Mouse (Mus musculus) midbrain, embryonic 13.5 days (tissue): Measurements from ENCODE around the gene Galnt13. TPM values are rescaled to one million over a fixed set of nuclear protein-coding genes. Genes with fewer than 3 reads are reported as not detected.
"Not testable (repeated sequence)": the region's sequence is repeated elsewhere in the genome, so short reads cannot be mapped to it uniquely, and the experiment has no call there.

Experiments
- ATAC-seq: fragments of 200-750 bp; cut with Nextera tagmentation; 2 replicates; pipeline ENCODE4 v1.8.0; 2017; ENCODE audit warnings: mild to moderate bottlenecking, moderate TSS enrichment, moderate library complexity
- H3K27ac ChIP-seq: fragments of 300-500 bp; sonication (generic); 2 replicates; pipeline ENCODE4 v1.5.1; 2015; ENCODE audit warnings: inconsistent platforms, mild to moderate bottlenecking, moderate library complexity
- H3K27me3 ChIP-seq: fragments of 300-500 bp; sonication (generic); 2 replicates; pipeline ENCODE4 v1.6.1; 2015; ENCODE audit warnings: mild to moderate bottlenecking, inconsistent platforms
- H3K36me3 ChIP-seq: fragments of 300-500 bp; sonication (generic); 2 replicates; pipeline ENCODE4 v1.6.1; 2015; ENCODE audit warnings: mild to moderate bottlenecking, inconsistent platforms
- H3K4me1 ChIP-seq: fragments of 300-500 bp; sonication (generic); replicated peaks from 2 replicates; pipeline ENCODE4 v1.6.1; 2015; ENCODE audit warnings: inconsistent platforms
- H3K4me2 ChIP-seq: fragments of 300-500 bp; sonication (generic); replicated peaks from 2 replicates; pipeline ENCODE4 v1.6.1; 2015; ENCODE audit warnings: moderate library complexity, mild to moderate bottlenecking, inconsistent platforms
- H3K4me3 ChIP-seq: fragments of 300-500 bp; sonication (generic); replicated peaks from 2 replicates; pipeline ENCODE4 v1.5.1; 2015; ENCODE audit warnings: mild to moderate bottlenecking, inconsistent platforms
- H3K9ac ChIP-seq: fragments of 300-500 bp; sonication (generic); replicated peaks from 2 replicates; pipeline ENCODE4 v1.6.1; 2015; ENCODE audit warnings: mild to moderate bottlenecking, inconsistent platforms
- H3K9me3 ChIP-seq: fragments of 300-500 bp; sonication (generic); 2 replicates; pipeline ENCODE4 v1.6.1; 2016; ENCODE audit warnings: mild to moderate bottlenecking, inconsistent platforms
- WGBS: fragments of 180-500 bp; shearing (Covaris S2); methylation state at CpG from one replicate; pipeline ENCODE4 v1.1.7; 2015; 5-methylcytosine and 5-hydroxymethylcytosine counted together
- polyA plus RNA-seq: library from polyadenylated mRNA; unstranded; fragments of >200 nt; fragmentation: Nextera tagmentation; extraction: Ambion mirVana; gene quantifications from 2 replicates; pipeline ENCODE4 v1.2.1, GENCODE M21; 2015

The Galnt13 gene
- polyA plus RNA-seq, 1 experiment from 2014 or later = 6.1 TPM

DNA sequence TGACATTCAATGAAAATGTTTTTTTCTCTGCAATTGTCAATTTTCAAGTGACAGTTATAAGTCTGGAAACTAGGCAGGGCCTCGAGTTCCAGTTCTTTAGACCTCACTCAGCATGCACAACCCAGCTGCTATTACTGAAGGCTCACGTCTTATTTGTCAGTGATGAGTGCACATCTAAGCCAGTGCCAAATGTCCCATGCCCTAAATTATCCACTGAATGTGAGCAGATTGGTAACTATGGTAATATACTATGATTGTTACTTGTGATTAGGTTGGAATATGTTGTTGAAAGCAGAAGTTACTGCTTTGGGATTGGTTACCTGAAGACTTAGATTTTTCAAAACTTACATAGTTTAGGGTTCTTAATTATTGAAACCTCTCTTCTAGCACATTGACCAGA lies 131.1 kb downstream of the Galnt13 start:
- WGBS = 71% methylated on average over 2 of the region's 2 CpGs
- Histone ChIP-seq H3K9ac (no peak overlapping the region), H3K4me2 (no peak overlapping the region)

DNA sequence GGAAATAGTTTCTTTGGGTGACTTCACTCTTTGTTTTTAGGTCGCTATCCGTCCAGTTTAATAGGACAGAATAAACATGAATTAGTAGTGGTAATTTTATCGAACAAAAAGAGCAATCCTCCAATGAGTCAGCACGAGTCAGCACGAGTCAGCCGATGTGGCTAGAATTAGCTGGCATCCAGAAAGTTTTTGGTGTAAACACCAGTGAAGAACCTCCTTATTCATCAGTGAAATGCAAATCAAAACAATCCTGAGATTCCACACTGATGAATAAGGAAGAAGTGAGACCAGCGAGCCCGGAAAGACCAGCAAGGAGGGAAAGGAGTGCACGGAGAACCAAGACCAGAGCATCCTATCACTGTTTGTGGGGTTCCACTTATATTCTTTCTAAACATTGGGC lies 131.5 kb downstream of the Galnt13 start:
- Histone ChIP-seq H3K9ac (no peak overlapping the region), H3K27me3 (no peaks in the 10 kb centered on the region), H3K4me1 (no peaks in the 10 kb centered on the region), H3K27ac (no peak overlapping the region), H3K4me2 (no peak overlapping the region), H3K4me3 (no peak overlapping the region), H3K9me3 (no peaks in the 10 kb centered on the region), H3K36me3 (no peaks in the 10 kb centered on the region)
- 89% methylated on average over 9 of the region's 9 CpGs for whole genome bisulfite sequencing
- ATAC-seq = no peak

More for the DNA sequence above, 131.1 kb downstream of the Galnt13 start:
- no peak overlapping the region for H3K4me3 ChIP-seq
- no peak overlapping the region for H3K27ac ChIP-seq
- H3K4me1 ChIP-seq = no peaks in the 10 kb centered on the region
- ATAC-seq = no peak
- H3K36me3 ChIP-seq = no peaks in the 10 kb centered on the region
- no peaks in the 10 kb centered on the region for H3K9me3 ChIP-seq
- no peaks in the 10 kb centered on the region for H3K27me3 ChIP-seq

DNA sequence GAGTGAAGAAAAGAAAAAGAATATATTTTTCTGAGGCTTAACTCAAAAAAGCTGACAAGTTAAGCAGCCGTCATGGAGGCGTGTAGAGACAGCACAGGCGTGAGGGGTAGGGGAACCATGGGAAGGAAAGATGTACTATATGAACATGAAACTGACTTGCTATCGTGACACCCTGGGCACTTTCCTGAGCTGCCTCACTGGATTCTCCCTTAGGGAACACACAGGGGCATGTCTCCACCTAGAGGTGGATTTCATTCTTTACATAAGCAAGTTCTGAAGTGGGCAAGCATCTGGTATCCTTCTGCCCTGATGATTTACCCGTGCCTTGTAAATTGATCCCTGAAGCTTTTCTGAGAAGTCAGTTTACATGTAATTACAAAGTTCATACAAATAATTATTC lies 277.7 kb downstream of the Galnt13 start:
- not testable (repeated sequence) for H3K27ac ChIP-seq, H3K9ac ChIP-seq, H3K36me3 ChIP-seq, H3K9me3 ChIP-seq, H3K4me2 ChIP-seq, H3K4me3 ChIP-seq, H3K27me3 ChIP-seq, H3K4me1 ChIP-seq
- no CpG with 5 or more reads among the region's 5 CpGs for WGBS
- ATAC-seq = peak; percentile 58; the same call in 1 of the 2 replicates

DNA sequence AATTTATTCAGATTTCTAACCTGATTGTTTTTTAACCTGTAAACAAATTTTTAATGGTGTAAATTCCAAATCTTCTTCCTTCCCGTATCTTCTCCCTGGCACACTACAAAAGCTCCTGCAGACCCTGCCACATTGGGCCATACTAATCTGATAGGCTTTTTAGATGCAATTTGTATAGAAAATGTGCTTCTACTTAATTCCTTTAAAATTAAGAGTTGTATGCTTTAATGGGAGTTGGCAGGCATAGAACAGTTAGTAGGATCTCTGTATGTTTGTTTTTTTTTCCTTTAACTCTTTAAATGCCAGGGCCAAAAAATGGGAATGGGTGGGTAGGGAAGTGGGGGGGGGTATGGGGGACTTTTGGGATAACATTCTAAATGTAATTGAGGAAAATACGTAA lies 315.1 kb downstream of the Galnt13 start:
- Histone ChIP-seq H3K27ac (no peak overlapping the region), H3K36me3 (no peaks in the 10 kb centered on the region), H3K4me2 (no peak overlapping the region), H3K9ac (no peak overlapping the region), H3K4me1 (no peaks in the 10 kb centered on the region), H3K27me3 (no peaks in the 10 kb centered on the region), H3K9me3 (no peaks in the 10 kb centered on the region), H3K4me3 (no peak overlapping the region)
- 76% methylated on average over 2 of the region's 2 CpGs for WGBS
- no peak for ATAC-seq

DNA sequence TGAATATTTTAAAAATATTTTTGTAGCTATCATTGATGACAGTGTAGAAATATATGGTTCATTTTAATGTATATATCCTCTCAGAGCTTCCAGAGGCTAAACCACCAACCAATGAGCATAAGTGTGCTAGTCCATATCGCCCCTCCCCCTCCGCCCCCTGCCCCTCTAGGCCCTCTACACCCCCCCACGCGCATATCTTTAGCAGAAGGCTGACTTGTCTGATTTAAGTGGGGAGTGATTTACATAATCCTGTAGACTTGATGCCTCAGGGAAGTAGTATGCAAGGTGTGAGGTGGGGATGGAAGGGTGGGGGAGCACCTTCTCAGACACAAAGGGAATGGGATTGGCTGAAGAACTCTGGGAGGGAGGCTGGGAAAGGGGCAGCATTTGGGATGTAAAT lies 323.7 kb downstream of the Galnt13 start:
- ATAC-seq = peak; percentile 81
- no peak overlapping the region for H3K9ac ChIP-seq
- H3K4me1 ChIP-seq = no peaks in the 10 kb centered on the region
- WGBS = 31% methylated on average over 4 of the region's 4 CpGs
- H3K4me2 ChIP-seq = no peak overlapping the region
- no peak overlapping the region for H3K27ac ChIP-seq
- no peaks in the 10 kb centered on the region for H3K36me3 ChIP-seq
- no peaks in the 10 kb centered on the region for H3K27me3 ChIP-seq
- H3K9me3 ChIP-seq = no peaks in the 10 kb centered on the region
- no peak overlapping the region for H3K4me3 ChIP-seq

DNA sequence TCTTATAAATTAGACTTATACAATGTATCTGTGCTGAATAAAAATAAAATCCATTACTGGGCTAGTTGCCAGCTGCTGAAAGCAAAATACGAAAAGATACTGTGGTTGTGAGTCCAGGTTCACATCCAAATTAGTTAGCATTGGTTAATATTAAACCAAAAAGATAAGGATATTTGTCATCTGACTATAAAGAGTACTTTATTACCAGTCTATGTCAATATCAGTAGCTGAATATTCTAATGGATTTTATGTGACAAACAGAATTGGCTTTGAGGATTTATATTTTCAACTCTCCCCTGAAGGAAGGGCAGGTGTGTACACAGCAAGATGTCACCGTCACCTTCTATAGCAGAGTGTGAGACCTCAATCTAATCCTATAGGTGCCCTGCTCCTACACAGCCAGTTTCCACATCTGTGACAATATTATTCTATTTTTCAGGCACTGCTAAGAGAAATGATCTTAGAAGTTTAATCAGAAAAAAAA lies 342.7 kb downstream of the Galnt13 start:
- Histone ChIP-seq H3K4me3 (no peak overlapping the region), H3K36me3 (no peaks in the 10 kb centered on the region), H3K9me3 (no peaks in the 10 kb centered on the region), H3K4me2 (no peak overlapping the region), H3K9ac (no peak overlapping the region), H3K4me1 (no peaks in the 10 kb centered on the region), H3K27ac (no peak overlapping the region), H3K27me3 (no peaks in the 10 kb centered on the region)
- 92% methylated on average over 2 of the region's 2 CpGs for WGBS
- ATAC-seq = no peak

DNA sequence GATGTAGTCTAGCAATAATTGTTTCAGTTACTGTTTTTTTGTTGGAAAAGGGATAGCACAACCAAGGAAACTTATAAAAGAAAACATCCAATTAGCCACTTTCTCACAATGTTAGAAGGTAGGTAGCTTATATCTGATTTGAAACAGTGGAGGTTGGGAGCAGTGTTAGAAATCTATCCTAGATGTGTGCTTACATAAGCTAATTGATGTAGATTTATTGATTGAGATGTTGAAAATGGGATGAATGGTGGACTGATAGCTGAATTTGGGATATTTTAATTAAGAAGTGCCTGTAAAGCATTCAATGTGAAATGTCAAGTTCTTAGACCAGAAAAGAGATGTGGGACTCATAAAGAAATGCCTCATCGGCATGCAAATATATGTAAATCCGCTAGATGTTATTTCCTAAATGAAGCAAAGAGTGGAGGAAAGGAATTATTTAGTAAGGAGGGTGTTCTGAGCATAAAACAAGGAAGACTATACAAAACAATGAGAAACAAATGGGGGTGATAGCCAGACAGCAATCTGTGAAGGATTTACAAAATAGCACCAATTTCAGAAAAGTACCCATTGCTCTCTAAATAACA lies 377.6 kb downstream of the Galnt13 start:
- H3K27me3 ChIP-seq = no peaks in the 10 kb centered on the region
- no peaks in the 10 kb centered on the region; the same call in 1 of the 2 replicates for H3K4me1 ChIP-seq
- no peaks in the 10 kb centered on the region for H3K9me3 ChIP-seq
- H3K4me3 ChIP-seq = no peak overlapping the region
- H3K27ac ChIP-seq = no peak overlapping the region
- no peaks in the 10 kb centered on the region for H3K36me3 ChIP-seq
- no peak for ATAC-seq
- H3K9ac ChIP-seq = no peak overlapping the region
- no peak overlapping the region for H3K4me2 ChIP-seq
- WGBS = 66% methylated on average over 2 of the region's 2 CpGs

DNA sequence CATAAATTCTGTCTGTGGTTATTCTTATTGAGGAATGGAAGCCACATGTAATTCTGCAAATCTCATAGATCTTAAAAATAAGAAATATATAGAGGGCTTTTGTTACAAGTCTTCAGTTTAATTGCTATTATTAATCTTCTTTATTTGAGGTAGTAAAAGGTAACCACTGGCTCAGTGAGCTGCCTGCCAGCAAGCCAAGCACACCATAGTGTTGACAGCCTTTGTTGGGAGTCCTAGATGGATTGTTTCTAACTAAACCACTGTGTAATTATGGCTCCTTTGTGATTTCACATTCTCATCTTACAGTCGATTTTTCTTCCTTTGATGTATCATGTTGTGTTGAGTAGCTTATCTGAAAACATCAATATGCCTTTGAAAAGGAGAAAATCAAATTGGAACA lies 405.1 kb downstream of the Galnt13 start:
- 53% methylated on average over 1 of the region's 1 CpGs for WGBS
- H3K9me3 ChIP-seq = no peaks in the 10 kb centered on the region
- no peak overlapping the region for H3K4me3 ChIP-seq
- H3K27me3 ChIP-seq = no peaks in the 10 kb centered on the region
- H3K4me1 ChIP-seq = no peaks in the 10 kb centered on the region
- H3K4me2 ChIP-seq = no peak overlapping the region
- H3K9ac ChIP-seq = no peak overlapping the region
- no peak overlapping the region for H3K27ac ChIP-seq
- no peaks in the 10 kb centered on the region for H3K36me3 ChIP-seq
- no peak for ATAC-seq

DNA sequence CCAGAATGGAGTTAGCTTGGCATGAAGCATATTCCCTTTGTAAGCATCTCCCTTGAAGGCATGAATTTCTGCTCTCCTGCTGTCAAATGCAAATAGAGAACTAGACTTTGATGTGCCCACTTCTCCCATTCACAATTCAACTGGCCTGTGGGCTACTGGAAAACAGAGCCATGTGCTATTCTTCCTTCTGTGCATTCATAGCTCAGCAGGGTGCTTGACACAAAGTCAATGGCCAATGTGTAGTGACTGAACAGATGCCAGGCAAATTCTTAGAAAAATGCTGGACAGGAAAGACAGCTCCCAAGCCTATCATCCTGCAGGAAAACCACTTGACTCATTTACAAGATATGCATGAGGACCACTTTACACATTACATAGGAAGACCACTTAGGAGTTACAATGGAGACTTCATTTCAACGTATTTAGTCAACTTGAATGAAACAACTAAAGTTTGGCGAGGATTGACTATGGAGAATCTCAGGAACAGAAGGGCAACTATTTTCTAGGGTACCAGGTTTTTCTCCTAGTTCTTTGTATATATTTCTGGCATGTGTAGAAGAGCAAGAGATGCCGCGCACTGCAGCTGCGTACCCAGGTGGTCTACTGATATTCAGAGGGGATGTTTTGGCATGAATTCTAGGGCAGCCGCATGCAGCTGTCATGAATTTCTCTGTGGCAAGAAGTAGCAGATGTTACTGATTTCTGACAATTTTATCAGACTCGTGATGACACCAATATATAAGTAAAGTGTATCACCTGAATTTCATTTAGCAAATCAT lies 470.4 kb downstream of the Galnt13 start:
- Histone ChIP-seq H3K27ac (no peak overlapping the region), H3K9ac (no peak overlapping the region), H3K4me1 (no peaks in the 10 kb centered on the region), H3K4me2 (no peak overlapping the region), H3K4me3 (no peak overlapping the region), H3K27me3 (no peaks in the 10 kb centered on the region), H3K36me3 (no peaks in the 10 kb centered on the region), H3K9me3 (no peaks in the 10 kb centered on the region)
- 86% methylated on average over 7 of the region's 7 CpGs for WGBS
- ATAC-seq = no peak

DNA sequence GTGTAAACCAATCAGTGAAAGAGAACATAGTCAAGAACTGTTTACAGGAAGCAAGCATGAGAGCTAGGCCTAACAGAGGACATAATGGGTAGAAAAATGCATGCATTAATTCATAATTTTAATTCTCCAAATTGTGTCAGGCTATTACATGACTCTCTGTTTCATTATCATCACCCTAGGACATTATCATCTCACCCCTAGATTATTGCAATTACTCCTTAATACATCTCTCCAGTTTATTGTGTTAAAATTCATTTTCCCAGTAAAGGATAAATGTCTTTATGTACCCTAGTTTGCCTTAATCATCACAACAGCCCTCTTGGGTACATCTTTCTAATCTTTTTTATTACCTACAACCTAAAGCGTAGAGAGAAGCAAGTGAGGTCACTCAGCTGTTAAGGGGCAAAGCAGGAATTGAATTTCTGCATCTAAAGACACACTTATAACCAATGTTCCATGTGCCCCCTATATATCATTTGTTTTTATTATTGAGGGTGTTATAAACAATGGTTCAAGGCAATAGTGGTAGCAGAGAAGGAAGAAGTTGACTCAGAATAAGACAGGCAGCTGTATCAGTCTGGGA lies 479.1 kb downstream of the Galnt13 start:
- ATAC-seq = no peak

DNA sequence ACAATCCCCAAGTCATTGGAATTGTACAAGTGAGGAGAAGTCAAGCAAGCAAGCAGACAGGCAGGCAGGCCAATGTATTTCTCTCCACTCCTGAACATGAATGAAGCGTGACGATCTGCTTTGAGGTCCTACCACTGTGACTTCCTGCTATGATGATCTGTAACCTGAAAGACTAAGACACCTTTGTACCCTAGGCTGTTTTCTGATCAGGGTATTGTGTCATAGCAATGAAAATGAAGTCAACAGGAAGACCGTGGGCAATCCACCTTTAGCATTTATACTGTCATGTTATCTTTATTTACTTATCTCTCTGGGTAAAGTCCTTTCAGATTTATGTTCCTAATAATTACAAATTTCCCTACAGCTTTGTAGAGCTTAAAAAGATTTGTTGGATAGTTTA lies 500.3 kb downstream of the Galnt13 start:
- no peaks in the 10 kb centered on the region for H3K27me3 ChIP-seq
- no peak overlapping the region for H3K27ac ChIP-seq
- 89% methylated on average over 3 of the region's 3 CpGs for WGBS

More for the DNA sequence above, 479.1 kb downstream of the Galnt13 start:
- Histone ChIP-seq H3K27ac (no peak overlapping the region), H3K4me3 (no peak overlapping the region), H3K9me3 (no peaks in the 10 kb centered on the region), H3K4me2 (no peak overlapping the region), H3K4me1 (no peaks in the 10 kb centered on the region), H3K36me3 (no peaks in the 10 kb centered on the region), H3K9ac (no peak overlapping the region), H3K27me3 (no peaks in the 10 kb centered on the region)
- WGBS = 77% methylated on average over 1 of the region's 1 CpGs

DNA sequence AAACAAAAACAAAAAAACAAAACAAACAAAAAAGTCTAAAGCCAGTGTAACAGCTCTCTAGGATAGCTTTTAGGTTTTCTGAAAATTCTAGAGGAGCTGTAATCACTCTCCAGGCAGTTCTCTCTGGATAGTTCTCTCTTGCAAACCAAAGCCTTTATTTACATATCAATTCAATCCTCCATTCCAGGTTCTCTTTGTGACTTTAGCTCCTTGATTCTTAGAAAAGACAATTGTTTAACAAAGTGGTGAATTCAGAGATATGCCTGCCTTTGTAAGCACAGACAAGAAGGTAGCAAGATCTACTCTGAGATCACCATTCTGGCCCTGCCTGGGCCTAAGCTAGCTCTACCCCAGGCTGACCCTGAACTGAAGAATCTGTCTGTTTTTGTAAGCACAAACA lies 501.2 kb downstream of the Galnt13 start:
- ATAC-seq = no peak
- Histone ChIP-seq H3K36me3 (no peaks in the 10 kb centered on the region), H3K27me3 (no peaks in the 10 kb centered on the region), H3K27ac (no peak overlapping the region), H3K9ac (no peak overlapping the region), H3K9me3 (no peaks in the 10 kb centered on the region), H3K4me2 (no peak overlapping the region), H3K4me1 (no peaks in the 10 kb centered on the region), H3K4me3 (no peak overlapping the region)

More for the DNA sequence above, 500.3 kb downstream of the Galnt13 start:
- Histone ChIP-seq H3K9ac (no peak overlapping the region), H3K36me3 (no peaks in the 10 kb centered on the region), H3K4me3 (no peak overlapping the region), H3K4me2 (no peak overlapping the region), H3K9me3 (no peaks in the 10 kb centered on the region), H3K4me1 (no peaks in the 10 kb centered on the region)
- no peak for ATAC-seq
